26 mouse cellular contexts compared by ENCODE assay signal in the genomic region with DNA sequence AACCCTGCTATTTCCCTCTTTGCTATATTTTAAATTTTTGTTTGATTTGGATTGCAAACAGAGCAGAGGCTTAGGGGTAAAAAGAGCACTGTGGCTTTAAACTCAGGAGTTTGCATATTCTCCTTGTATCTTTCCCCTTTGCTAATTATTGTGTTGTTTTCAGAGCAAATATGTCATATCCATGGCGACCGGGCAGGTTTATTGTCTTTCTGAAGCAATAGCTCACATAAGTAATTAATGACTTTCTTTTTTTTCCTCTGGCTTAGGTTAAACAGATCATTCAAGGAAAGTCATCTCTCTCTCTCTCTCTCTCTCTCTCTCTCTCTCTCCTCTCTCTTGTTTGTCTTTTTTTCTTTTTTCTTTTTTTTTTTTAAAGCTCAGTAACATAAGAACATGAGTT. TPM values are rescaled to one million over a fixed set of nuclear protein-coding genes. Genes with fewer than 3 reads are reported as not detected.
DNase-seq lines count a peak whose midpoint lies in the region; ATAC-seq and TF ChIP-seq lines count a peak whose summit lies in the region.
"Had no signal": no experiment of that assay in that cellular context is flagged by ENCODE, and none has a peak within 500 bp of the region (broad histone marks: within the 10 kb centered on the region; RNA-seq: fewer than 3 reads in every experiment).

No protein-coding gene starts in this region.

- no peak for DNase-seq in gastrocnemius, adult 2 months
- no peak for DNase-seq in gastrocnemius, postnatal 14 days
- no peak for DNase-seq in hindbrain, postnatal 0 days (ENCODE audit: low spot score)
- DNase-seq in MN1 (ENCODE audit: low spot score), result peak; percentile 43
- no peak for DNase-seq in cerebellum, adult 11 months
- DNase-seq: adrenal gland, postnatal 14 days; B cell, adult 2 months; cerebellum, adult 2 months; cerebellum, postnatal 14 days; embryo, embryonic 11 days; gastrocnemius, postnatal 36 days; heart, adult 11 months; kidney, adult 8-10 months had no signal

- no peak overlapping the region; the same call in 1 of the 2 replicates for H3K9ac ChIP-seq in hindbrain, embryonic 13.5 days
- H3K9ac ChIP-seq in hindbrain, postnatal 0 days (replicated peaks; ENCODE audit: low read length), result no peak overlapping the region
- H3K9ac ChIP-seq in neural tube, embryonic 14.5 days (replicated peaks; ENCODE audit: low read depth, low read length), result no peak overlapping the region; the same call in 1 of the 2 replicates
- H3K9ac ChIP-seq: embryonic facial prominence, embryonic 15.5 days had no signal

- no peak for TF ChIP-seq CTCF in gastrocnemius, adult 2 months (IDR thresholded peaks at IDR 0.05)
- TF ChIP-seq CTCF in hindbrain, postnatal 0 days (IDR thresholded peaks at IDR 0.05; ENCODE audit: low read depth), result no peak

- intact Hi-C loops in gastrocnemius, adult 2 months (cut with DNase I), result loop anchor here (5.0 kb wide), 1 partner anchor 93 kb away; no protein-coding TSS in a partner anchor
- intact Hi-C loops in gastrocnemius, postnatal 14 days (cut with DNase I; ENCODE audit: low total_unique reads), result no loop called here

- H3K27me3 ChIP-seq in hindbrain, embryonic 13.5 days, result peaks cover 89% of the 10 kb centered on the region
- peaks cover 26% of the 10 kb centered on the region for H3K27me3 ChIP-seq in hindbrain, postnatal 0 days (ENCODE audit: insufficient read depth, low read length)
- H3K27me3 ChIP-seq in neural tube, embryonic 14.5 days (ENCODE audit: control insufficient read depth, insufficient read depth, low read length), result peaks cover 14% of the 10 kb centered on the region
- H3K27me3 ChIP-seq: Patski had no signal

- H3K4me3 ChIP-seq in gastrocnemius, adult 2 months, result no peak overlapping the region
- H3K4me3 ChIP-seq in hindbrain, embryonic 13.5 days, result no peak overlapping the region
- no peak overlapping the region for H3K4me3 ChIP-seq in hindbrain, postnatal 0 days (ENCODE audit: low read length)
- peak overlapping the region; percentile 8; the same call in 1 of the 2 replicates for H3K4me3 ChIP-seq in neural tube, embryonic 14.5 days (ENCODE audit: low read depth, low read length)
- H3K4me3 ChIP-seq: embryonic facial prominence, embryonic 15.5 days; erythroblast, embryonic 14.5 days; forebrain, embryonic 10.5 days; heart, embryonic 10.5 days had no signal

- H3K4me1 ChIP-seq in hindbrain, embryonic 13.5 days (replicated peaks), result peaks cover 87% of the 10 kb centered on the region
- peaks cover 24% of the 10 kb centered on the region for H3K4me1 ChIP-seq in hindbrain, postnatal 0 days (ENCODE audit: insufficient read depth, low read length)
- H3K4me1 ChIP-seq in neural tube, embryonic 14.5 days (ENCODE audit: control insufficient read depth, insufficient read depth, low read length), result peaks cover 53% of the 10 kb centered on the region

- peak overlapping the region; percentile 43; the same call in 1 of the 2 replicates for H3K27ac ChIP-seq in gastrocnemius, adult 2 months
- H3K27ac ChIP-seq in hindbrain, embryonic 13.5 days, result no peak overlapping the region
- H3K27ac ChIP-seq in hindbrain, postnatal 0 days, result no peak overlapping the region
- no peak overlapping the region for H3K27ac ChIP-seq in neural tube, embryonic 14.5 days (ENCODE audit: low read depth, low read length)
- H3K27ac ChIP-seq: embryonic facial prominence, embryonic 15.5 days; forebrain, embryonic 10.5 days had no signal

- no peaks in the 10 kb centered on the region for H3K9me3 ChIP-seq in hindbrain, embryonic 13.5 days
- no peaks in the 10 kb centered on the region for H3K9me3 ChIP-seq in hindbrain, postnatal 0 days (ENCODE audit: low read length)
- H3K9me3 ChIP-seq in neural tube, embryonic 14.5 days (ENCODE audit: control insufficient read depth, low read length), result no peaks in the 10 kb centered on the region
- H3K9me3 ChIP-seq: embryonic facial prominence, embryonic 15.5 days; forebrain, embryonic 10.5 days; heart, embryonic 10.5 days had no signal

- ATAC-seq in hindbrain, embryonic 13.5 days (ENCODE audit: low FRiP score), result no peak
- no peak for ATAC-seq in hindbrain, postnatal 0 days
- ATAC-seq in neural tube, embryonic 14.5 days (ENCODE audit: low read depth), result no peak
- ATAC-seq in frontal cortex, adult (ENCODE audit: low TSS enrichment), result no peak
- ATAC-seq: activated CD4-positive, CD25-positive, alpha-beta regulatory T cell, adult 4 months; CD4-positive, CD25-positive, alpha-beta regulatory T cell, adult 4 months; forebrain, embryonic 14.5 days; intestine, postnatal 0 days; Patski had no signal

- H3K36me3 ChIP-seq in hindbrain, embryonic 13.5 days, result no peaks in the 10 kb centered on the region
- H3K36me3 ChIP-seq in hindbrain, postnatal 0 days (ENCODE audit: insufficient read depth, low read length), result no peaks in the 10 kb centered on the region
- no peaks in the 10 kb centered on the region for H3K36me3 ChIP-seq in neural tube, embryonic 14.5 days (ENCODE audit: control insufficient read depth, insufficient read depth, low read length)
- H3K36me3 ChIP-seq: embryonic facial prominence, embryonic 15.5 days; forebrain, embryonic 10.5 days; G1E; heart, embryonic 10.5 days had no signal

- 0 out of 2 replicates have a peak overlapping the region, but pooled peaks have one; percentile 4 for H3K4me2 ChIP-seq in hindbrain, embryonic 13.5 days
- H3K4me2 ChIP-seq in hindbrain, postnatal 0 days (ENCODE audit: low read depth, low read length), result no peak overlapping the region
- peak overlapping the region; percentile 68; the same call in 1 of the 2 replicates for H3K4me2 ChIP-seq in neural tube, embryonic 14.5 days (ENCODE audit: low read depth, low read length)
- H3K4me2 ChIP-seq: embryonic facial prominence, embryonic 15.5 days had no signal

- whole genome bisulfite sequencing in hindbrain, embryonic 13.5 days, result 15% methylated on average over 2 of the region's 2 CpGs
- 38% methylated on average over 2 of the region's 2 CpGs for WGBS in hindbrain, postnatal 0 days
- WGBS in neural tube, embryonic 14.5 days, result 10% methylated on average over 2 of the region's 2 CpGs

RNA-seq across cellular contexts. Expression of gene Casz1, which starts 4.6 kb away (rescaled TPM):
- total RNA-seq in gastrocnemius, adult 2 months (2021), result 10 to 100 TPM; 31.2 to 41.3 TPM
- 10 to 100 TPM; 31.2 to 32.9 TPM for total RNA-seq in gastrocnemius, postnatal 14 days (2021)
- polyA plus RNA-seq in hindbrain, embryonic 13.5 days (2015; fragmentation: Nextera tagmentation; extraction: Ambion mirVana), result 6.7 and 8.1 TPM in 2 replicates
- total RNA-seq in hindbrain, postnatal 0 days (2014; rRNA removed), result 6.3 and 7.2 TPM in 2 replicates
- polyA plus RNA-seq in hindbrain, postnatal 0 days (2015; fragmentation: Nextera tagmentation; extraction: Ambion mirVana), result 2.3 and 3.2 TPM in 2 replicates
- 13.6 and 16.1 TPM in 2 replicates for polyA plus RNA-seq in neural tube, embryonic 14.5 days (2014; fragmentation: Nextera tagmentation; extraction: Ambion mirVana)
